Mouse (Mus musculus) mature B cell (primary cell): ENCODE results near the gene Ripply3.

Experiments used
- in situ Hi-C: fragments of 300-500 bp; cut with MboI; formaldehyde crosslinking; loops from 2 replicates; pipeline ENCODE4 v1.14.3; 2019

Gene Ripply3

GRCm38 (mm10) chr16:94358091-94358490 is 29.9 kb downstream of the Ripply3 start:
- in situ Hi-C loops: no loop called here

- in situ Hi-C loops: no loop called here
Observed at GRCm38 (mm10) chr16:94360578-94361350, 32.5 kb downstream of the Ripply3 start.

- in situ Hi-C loops: no loop called here
Observed at GRCm38 (mm10) chr16:94362174-94362873, 34.1 kb downstream of the Ripply3 start.

GRCm38 (mm10) chr16:94363814-94364213 is 35.6 kb downstream of the Ripply3 start:
- in situ Hi-C loops: no loop called here

GRCm38 (mm10) chr16:94365435-94365834 is 37.2 kb downstream of the Ripply3 start:
- in situ Hi-C loops: no loop called here

GRCm38 (mm10) chr16:94369596-94370172 is 41.5 kb downstream of the Ripply3 start:
- in situ Hi-C loops: no loop called here

- in situ Hi-C loops: no loop called here
Observed at GRCm38 (mm10) chr16:94370173-94370914, 42.1 kb downstream of the Ripply3 start, which contains the start of gene Ttc3. TSS of gene Ttc3 (plus strand) at chr16:94370618.

- in situ Hi-C loops: no loop called here
Observed at GRCm38 (mm10) chr16:94370915-94371300, 42.7 kb downstream of the Ripply3 start.

GRCm38 (mm10) chr16:94371301-94371931 is 43.2 kb downstream of the Ripply3 start, which contains the start of gene Pigp:
TSS of gene Pigp (minus strand) at chr16:94371842.
- in situ Hi-C loops: no loop called here

GRCm38 (mm10) chr16:94379386-94379785 is 51.2 kb downstream of the Ripply3 start:
- in situ Hi-C loops: no loop called here

- in situ Hi-C loops: no loop called here
Observed at GRCm38 (mm10) chr16:94383277-94383676, 55.1 kb downstream of the Ripply3 start.
